In genomic region chr7:102066363-102066762, GRCm38 (mm10) we compare ENCODE assay signal across 9 mouse cellular contexts. TPM values are rescaled to one million over a fixed set of nuclear protein-coding genes. Genes with fewer than 3 reads are reported as not detected.
DNase-seq lines count a peak whose midpoint lies in the region; ATAC-seq and TF ChIP-seq lines count a peak whose summit lies in the region.
"Had no signal": no experiment of that assay in that cellular context is flagged by ENCODE, and none has a peak within 500 bp of the region (broad histone marks: within the 10 kb centered on the region; RNA-seq: fewer than 3 reads in every experiment).

No protein-coding gene starts in this region.

- H3K4me1 ChIP-seq in heart, adult 2 months (ENCODE audit: control insufficient read depth, insufficient read depth, low read length) = peaks cover 4% of the 10 kb centered on the region
- H3K4me1 ChIP-seq in E14TG2a.4 (replicated peaks; ENCODE audit: low read depth, low read length) = peaks cover 38% of the 10 kb centered on the region
- peaks cover 12% of the 10 kb centered on the region for H3K4me1 ChIP-seq in heart, embryonic 16.5 days (ENCODE audit: control insufficient read depth, insufficient read depth, low read length)
- peaks cover 19% of the 10 kb centered on the region for H3K4me1 ChIP-seq in liver, embryonic 16.5 days (ENCODE audit: control insufficient read depth, low read depth, low read length)

- peaks cover 2% of the 10 kb centered on the region; the same call in 1 of the 2 replicates for H3K79me2 ChIP-seq in heart, adult 2 months (replicated peaks; ENCODE audit: control insufficient read depth, insufficient read depth, low read length)

- H3K9ac ChIP-seq in heart, adult 2 months (ENCODE audit: low read depth, low read length) = no peak overlapping the region
- H3K9ac ChIP-seq in heart, embryonic 16.5 days (ENCODE audit: low read length) = peak overlapping the region; percentile 72
- peak overlapping the region; percentile 64 for H3K9ac ChIP-seq in liver, embryonic 16.5 days (ENCODE audit: low read depth, low read length)

- intact Hi-C loops in heart, adult 2 months (cut with DNase I) = no loop called here

- H3K4me2 ChIP-seq in heart, embryonic 16.5 days (ENCODE audit: low read depth, low read length) = peak overlapping the region; percentile 75
- peak overlapping the region; percentile 80 for H3K4me2 ChIP-seq in liver, embryonic 16.5 days (ENCODE audit: low read depth, low read length)

- TF ChIP-seq EP300 in heart, adult 2 months (IDR thresholded peaks at IDR 0.05; ENCODE audit: insufficient read depth, low read depth, low read length) = no peak

- TF ChIP-seq CTCF in heart, adult 2 months (IDR thresholded peaks at IDR 0.05) = no peak
- no peak for TF ChIP-seq CTCF in E14TG2a.4 (conservative IDR thresholded peaks at IDR 0.05; ENCODE audit: low read length)

- H3K36me3 ChIP-seq in heart, adult 2 months (ENCODE audit: control insufficient read depth, insufficient read depth, low read length) = peaks cover 8% of the 10 kb centered on the region
- H3K36me3 ChIP-seq in E14TG2a.4 (ENCODE audit: insufficient read depth, low read length) = peaks cover 37% of the 10 kb centered on the region
- H3K36me3 ChIP-seq in heart, embryonic 16.5 days (ENCODE audit: control insufficient read depth, insufficient read depth) = peaks cover 6% of the 10 kb centered on the region; the same call in 1 of the 2 replicates
- H3K36me3 ChIP-seq in liver, embryonic 16.5 days (ENCODE audit: control insufficient read depth, insufficient read depth) = no peaks in the 10 kb centered on the region

- no peaks in the 10 kb centered on the region for H3K9me3 ChIP-seq in E14TG2a.4 (ENCODE audit: low read length)
- H3K9me3 ChIP-seq in heart, embryonic 16.5 days (replicated peaks; ENCODE audit: control insufficient read depth, low read length) = no peaks in the 10 kb centered on the region
- no peaks in the 10 kb centered on the region for H3K9me3 ChIP-seq in liver, embryonic 16.5 days (replicated peaks; ENCODE audit: control insufficient read depth, low read length)

- no peaks in the 10 kb centered on the region for H3K27me3 ChIP-seq in heart, adult 2 months (ENCODE audit: control insufficient read depth, insufficient read depth, low read length)
- H3K27me3 ChIP-seq in E14TG2a.4 (ENCODE audit: insufficient read depth, low read length) = no peaks in the 10 kb centered on the region
- no peaks in the 10 kb centered on the region for H3K27me3 ChIP-seq in heart, embryonic 16.5 days (ENCODE audit: control insufficient read depth, insufficient read depth, low read length)
- no peaks in the 10 kb centered on the region for H3K27me3 ChIP-seq in liver, embryonic 16.5 days (ENCODE audit: control insufficient read depth, insufficient read depth, low read depth, low read length)

- DNase-seq in heart, adult 2 months = no peak
- no peak for DNase-seq in heart, postnatal 4 days
- no peak for DNase-seq in layer of hippocampus, adult 9-11 months
- no peak for DNase-seq in adrenal gland, adult (ENCODE audit: inconsistent age in 2 of 2, low spot score in 1 of 2)
- DNase-seq in thymus, postnatal 36 days = no peak

- ATAC-seq in heart, embryonic 16.5 days (replicated peaks; ENCODE audit: extremely low read depth, insufficient read depth, low FRiP score) = no peak
- no peak for ATAC-seq in liver, embryonic 16.5 days (ENCODE audit: low read depth)
- ATAC-seq: CD4-positive, CD25-positive, alpha-beta regulatory T cell, adult 4 months had no signal

- H3K4me3 ChIP-seq in heart, adult 2 months = peak overlapping the region; percentile 65
- H3K4me3 ChIP-seq in E14TG2a.4 (replicated peaks; ENCODE audit: low read length) = peak overlapping the region; percentile 87
- H3K4me3 ChIP-seq in heart, embryonic 16.5 days (ENCODE audit: low read length) = peak overlapping the region; percentile 64
- H3K4me3 ChIP-seq in liver, embryonic 16.5 days (ENCODE audit: low read depth, low read length) = peak overlapping the region; percentile 69

- no peak overlapping the region; the same call in 1 of the 2 replicates for H3K27ac ChIP-seq in heart, adult 2 months
- no peak overlapping the region for H3K27ac ChIP-seq in heart, embryonic 16.5 days (ENCODE audit: low read length)
- H3K27ac ChIP-seq in liver, embryonic 16.5 days (ENCODE audit: low read length) = peak overlapping the region; percentile 68; the same call in 1 of the 2 replicates

- 54% methylated on average over 6 of the region's 6 CpGs for WGBS in heart, adult 2 months
- WGBS in heart, embryonic 16.5 days = 66% methylated on average over 6 of the region's 6 CpGs
- 56% methylated on average over 6 of the region's 6 CpGs for WGBS in liver, embryonic 16.5 days (ENCODE audit: insufficient replicate concordance)

- no peak for TF ChIP-seq POLR2A in heart, adult 2 months (IDR thresholded peaks at IDR 0.05; ENCODE audit: insufficient read depth, low read depth, low read length)

RNA-seq across cellular contexts. Expression of gene Xntrpc, which starts 0.8 kb away (rescaled TPM):
- under 1 TPM; 0.81 to 0.98 TPM for total RNA-seq in heart, adult 2 months (2021)
- polyA plus RNA-seq in heart, adult 2 months (2012; rRNA removed) = 1.2 and 2.4 TPM in 2 replicates
- 1 to 10 TPM in 1 of 2 experiments, under 1 TPM in 1; 0.90 to 1.1 TPM for total RNA-seq in heart, postnatal 4 days (2021)
- 0.80 and 0.95 TPM in 2 replicates for polyA plus RNA-seq in heart, embryonic 16.5 days (2015; fragmentation: Nextera tagmentation; extraction: Ambion mirVana)
- 0.33 and 0.37 TPM in 2 replicates for polyA plus RNA-seq in liver, embryonic 16.5 days (2015; fragmentation: Nextera tagmentation; extraction: Ambion mirVana)

RNA-seq across cellular contexts. Expression of gene Xndc1, which starts 1.1 kb away (rescaled TPM):
- total RNA-seq in heart, adult 2 months (2021) = 1 to 10 TPM; 5.7 to 6.5 TPM
- polyA plus RNA-seq in heart, adult 2 months (2012; rRNA removed) = 11.2 and 18.6 TPM in 2 replicates
- 10 to 100 TPM; 13.2 to 13.3 TPM for total RNA-seq in heart, postnatal 4 days (2021)
- 19.6 and 21.6 TPM in 2 replicates for polyA plus RNA-seq in heart, embryonic 16.5 days (2015; fragmentation: Nextera tagmentation; extraction: Ambion mirVana)
- 12.6 and 12.7 TPM in 2 replicates for polyA plus RNA-seq in liver, embryonic 16.5 days (2015; fragmentation: Nextera tagmentation; extraction: Ambion mirVana)

RNA-seq across cellular contexts. Expression of gene Rnf121, which starts 1.1 kb away (rescaled TPM):
- 10 to 100 TPM; 20.7 to 23.9 TPM for total RNA-seq in heart, adult 2 months (2021)
- polyA plus RNA-seq in heart, adult 2 months (2012; rRNA removed) = 21.3 and 33.9 TPM in 2 replicates
- 10 to 100 TPM; 23.8 to 25.6 TPM for total RNA-seq in heart, postnatal 4 days (2021)
- polyA plus RNA-seq in heart, embryonic 16.5 days (2015; fragmentation: Nextera tagmentation; extraction: Ambion mirVana) = 16.5 and 17.3 TPM in 2 replicates
- polyA plus RNA-seq in liver, embryonic 16.5 days (2015; fragmentation: Nextera tagmentation; extraction: Ambion mirVana) = 11.6 and 11.9 TPM in 2 replicates

RNA-seq across cellular contexts. Expression of gene Trpc2, which starts 16.6 kb away (rescaled TPM):
- under 1 TPM in 1 of 2 experiments, not detected in 1; 0.23 TPM for total RNA-seq in heart, adult 2 months (2021)
- polyA plus RNA-seq in heart, adult 2 months (2012; rRNA removed) = 0.70 and 1.2 TPM in 2 replicates
- under 1 TPM; 0.36 to 0.50 TPM for total RNA-seq in heart, postnatal 4 days (2021)
- polyA plus RNA-seq in heart, embryonic 16.5 days (2015; fragmentation: Nextera tagmentation; extraction: Ambion mirVana) = 0.12 and 0.17 TPM in 2 replicates
- 0.07 TPM in 1 of 2 replicates, not detected in the other for polyA plus RNA-seq in liver, embryonic 16.5 days (2015; fragmentation: Nextera tagmentation; extraction: Ambion mirVana)
- polyA plus RNA-seq: CD4-positive, CD25-positive, alpha-beta regulatory T cell, adult 4 months had no signal

RNA-seq across cellular contexts. Expression of gene Art1, which starts 35.2 kb away (rescaled TPM):
- 100 to 1,000 TPM; 242 to 279 TPM for total RNA-seq in heart, adult 2 months (2021)
- 251 and 293 TPM in 2 replicates for polyA plus RNA-seq in heart, adult 2 months (2012; rRNA removed)
- 1 to 10 TPM; 8.0 to 8.1 TPM for total RNA-seq in heart, postnatal 4 days (2021)
- polyA plus RNA-seq in heart, embryonic 16.5 days (2015; fragmentation: Nextera tagmentation; extraction: Ambion mirVana) = 3.1 and 5.0 TPM in 2 replicates
- polyA plus RNA-seq in liver, embryonic 16.5 days (2015; fragmentation: Nextera tagmentation; extraction: Ambion mirVana) = 0.79 and 0.93 TPM in 2 replicates
- polyA plus RNA-seq: CD4-positive, CD25-positive, alpha-beta regulatory T cell, adult 4 months had no signal
